Mouse (Mus musculus) embryonic stem cell, embryonic (primary cell): ENCODE measurements around the gene Igfbpl1.

Experiments used
- CTCF ChIA-PET, 4 experiments: fragments of 300-600 bp in 2 of 4; fragments of 350-600 bp in 2 of 4; sonication (Branson Sonifier 250); formaldehyde crosslinking; loops; one replicate each; lab custom pipeline; 2022; ENCODE audit warnings: inconsistent platforms in 2 of 4; lab: Charles Lee
- POLR2A ChIA-PET, 4 experiments: fragments of 300-600 bp in 2 of 4; fragments of 350-600 bp in 2 of 4; sonication (Branson Sonifier 250); formaldehyde crosslinking; loops; one replicate each; lab custom pipeline; 2022; ENCODE audit warnings: antibody characterized with exemption in 4 of 4, inconsistent platforms in 1 of 4; lab: Charles Lee

The Igfbpl1 gene

GRCm38 (mm10) chr4:45826275-45827040 lies at the start of gene Igfbpl1:
Igfbpl1 (minus strand) TSS chr4:45826923.
- ChIA-PET POLR2A (interaction anchor here in 1 of 4 experiments (0.9 kb wide), 1 partner anchor 10 kb away, joined by 3 read pairs; no protein-coding TSS in a partner anchor), CTCF (no interaction called here)

- POLR2A ChIA-PET = no interaction called here
- CTCF ChIA-PET = interaction anchor here in 1 of 4 experiments (1.2 kb wide), 1 partner anchor 16 kb away, joined by 4 read pairs; no protein-coding TSS in a partner anchor
Observed at GRCm38 (mm10) chr4:45872147-45872546, 45.4 kb upstream of the Igfbpl1 start.

- CTCF ChIA-PET = interaction anchor here (0.7 to 2.0 kb wide), 11 partner anchors 9 to 1276 kb away, joined by 3 to 5 read pairs (median 3); no protein-coding TSS in a partner anchor
- POLR2A ChIA-PET = interaction anchor here in 2 of 4 experiments (0.6 to 1.8 kb wide), 7 partner anchors 11 to 379 kb away, joined by 3 to 4 read pairs (median 4); partner anchors contain the start of gene Stra6l (in 1 of the 2)
Observed at GRCm38 (mm10) chr4:45869021-45869815, 42.5 kb upstream of the Igfbpl1 start.

- ChIA-PET POLR2A (interaction anchor here in 1 of 4 experiments (1.1 kb wide), 1 partner anchor 9 kb away, joined by 3 read pairs; no protein-coding TSS in a partner anchor), CTCF (interaction anchor here in 1 of 4 experiments (0.6 kb wide), 1 partner anchor 12 kb away, joined by 3 read pairs; no protein-coding TSS in a partner anchor)
Observed at GRCm38 (mm10) chr4:45867416-45867815, 40.7 kb upstream of the Igfbpl1 start.

- ChIA-PET POLR2A (no interaction called here), CTCF (interaction anchor here in 1 of 4 experiments (0.5 to 1.4 kb wide), 2 partner anchors 8 to 268 kb away, joined by 3 to 4 read pairs; no protein-coding TSS in a partner anchor)
Observed at GRCm38 (mm10) chr4:45861160-45861559, 34.4 kb upstream of the Igfbpl1 start.

GRCm38 (mm10) chr4:45855803-45856424 lies 29.2 kb upstream of the Igfbpl1 start:
- POLR2A ChIA-PET = no interaction called here
- CTCF ChIA-PET = interaction anchor here (0.6 to 6.3 kb wide), 26 partner anchors 9 to 843 kb away, joined by 3 to 32 read pairs (median 3); no protein-coding TSS in a partner anchor

GRCm38 (mm10) chr4:45853496-45854246 lies 26.9 kb upstream of the Igfbpl1 start:
- CTCF ChIA-PET = interaction anchor here (0.7 to 6.3 kb wide), 10 partner anchors 9 to 1940 kb away, joined by 3 to 32 read pairs (median 3); no protein-coding TSS in a partner anchor
- POLR2A ChIA-PET = interaction anchor here in 3 of 4 experiments (0.6 to 1.8 kb wide), 4 partner anchors 20 to 338 kb away, joined by 3 to 5 read pairs (median 4); no protein-coding TSS in a partner anchor

- ChIA-PET POLR2A (interaction anchor here in 2 of 4 experiments (0.6 to 1.4 kb wide), 5 partner anchors 13 to 82 kb away, joined by 3 to 9 read pairs (median 3); no protein-coding TSS in a partner anchor), CTCF (interaction anchor here in 1 of 4 experiments (0.6 to 6.3 kb wide), 3 partner anchors 18 to 52 kb away, joined by 4 to 32 read pairs (median 6); no protein-coding TSS in a partner anchor)
Observed at GRCm38 (mm10) chr4:45851640-45852051, 24.9 kb upstream of the Igfbpl1 start.

GRCm38 (mm10) chr4:45849419-45849818 lies 22.7 kb upstream of the Igfbpl1 start:
- ChIA-PET POLR2A (no interaction called here), CTCF (no interaction called here)

GRCm38 (mm10) chr4:45848825-45849156 lies 22.1 kb upstream of the Igfbpl1 start:
- ChIA-PET POLR2A (interaction anchor here in 2 of 4 experiments (0.6 to 1.2 kb wide), 3 partner anchors 20 to 25 kb away, joined by 3 to 4 read pairs (median 4); no protein-coding TSS in a partner anchor), CTCF (no interaction called here)

- POLR2A ChIA-PET = interaction anchor here in 2 of 4 experiments (0.6 to 1.2 kb wide), 3 partner anchors 20 to 25 kb away, joined by 3 to 4 read pairs (median 4); no protein-coding TSS in a partner anchor
- CTCF ChIA-PET = no interaction called here
Observed at GRCm38 (mm10) chr4:45848109-45848824, 21.5 kb upstream of the Igfbpl1 start, which contains the start of gene Stra6l. Stra6l (plus strand) TSS chr4:45848664.

- POLR2A ChIA-PET = no interaction called here
- CTCF ChIA-PET = interaction anchor here in 1 of 4 experiments (0.7 kb wide), 1 partner anchor 9 kb away, joined by 3 read pairs; no protein-coding TSS in a partner anchor
Observed at GRCm38 (mm10) chr4:45846263-45846662, 19.5 kb upstream of the Igfbpl1 start.

GRCm38 (mm10) chr4:45844355-45844754 lies 17.6 kb upstream of the Igfbpl1 start:
- POLR2A ChIA-PET = interaction anchor here in 1 of 4 experiments (0.6 kb wide), 1 partner anchor 118 kb away, joined by 3 read pairs; no protein-coding TSS in a partner anchor
- CTCF ChIA-PET = interaction anchor here (0.6 to 1.8 kb wide), 22 partner anchors 8 to 426 kb away, joined by 3 to 10 read pairs (median 4); partner anchors contain the start of gene Aldh1b1 (in 1 of the 4)

- POLR2A ChIA-PET = interaction anchor here in 2 of 4 experiments (0.6 to 1.5 kb wide), 4 partner anchors 14 to 198 kb away, joined by 3 to 5 read pairs (median 4); no protein-coding TSS in a partner anchor
- CTCF ChIA-PET = interaction anchor here in 3 of 4 experiments (0.6 to 1.2 kb wide), 8 partner anchors 11 to 62 kb away, joined by 3 to 5 read pairs (median 3); no protein-coding TSS in a partner anchor
Observed at GRCm38 (mm10) chr4:45833461-45833860, 6.7 kb upstream of the Igfbpl1 start.

- CTCF ChIA-PET = no interaction called here
- POLR2A ChIA-PET = no interaction called here
Observed at GRCm38 (mm10) chr4:45831996-45832395, 5.3 kb upstream of the Igfbpl1 start.
